Mouse (Mus musculus): ENCODE results near the gene Fermt2.

The Fermt2 gene

GRCm38 (mm10) chr14:45529411-45530363, at the start of gene Fermt2:
Gene Fermt2, minus strand, starts transcription at chr14:45530118.
- DNase-seq: peak; percentile 88

GRCm38 (mm10) chr14:45566066-45566937, 36.4 kb upstream of the Fermt2 start:
- peak; percentile 81 for DNase-seq

GRCm38 (mm10) chr14:45565216-45566065, 35.5 kb upstream of the Fermt2 start:
- peak; percentile 36 for DNase-seq

- no peak for DNase-seq
These were observed 33.7 kb upstream of the Fermt2 start for GRCm38 (mm10) chr14:45563577-45563976.

- no peak for DNase-seq
These were observed 31.8 kb upstream of the Fermt2 start for GRCm38 (mm10) chr14:45561681-45562080.

GRCm38 (mm10) chr14:45559018-45559417, 29.1 kb upstream of the Fermt2 start:
- DNase-seq: no peak

GRCm38 (mm10) chr14:45554336-45554735, 24.4 kb upstream of the Fermt2 start:
- no peak for DNase-seq

GRCm38 (mm10) chr14:45553854-45554253, 23.9 kb upstream of the Fermt2 start:
- DNase-seq: peak; percentile 58

- DNase-seq: no peak
These were observed 22.5 kb upstream of the Fermt2 start for GRCm38 (mm10) chr14:45552431-45552830.

- DNase-seq: peak; percentile 11
These were observed 21.3 kb upstream of the Fermt2 start for GRCm38 (mm10) chr14:45551121-45551768.

- peak; percentile 69 for DNase-seq
These were observed 20.2 kb upstream of the Fermt2 start for GRCm38 (mm10) chr14:45550010-45550647.

- DNase-seq: no peak
These were observed 18.2 kb upstream of the Fermt2 start for GRCm38 (mm10) chr14:45548118-45548517.

GRCm38 (mm10) chr14:45544905-45545304, 15.0 kb upstream of the Fermt2 start:
- DNase-seq: peak; percentile 22

GRCm38 (mm10) chr14:45544026-45544425, 14.1 kb upstream of the Fermt2 start:
- peak; percentile 36 for DNase-seq

- DNase-seq: peak; percentile 87
These were observed 9.9 kb upstream of the Fermt2 start for GRCm38 (mm10) chr14:45539659-45540468.

- no peak for DNase-seq
These were observed 737 bp upstream of the Fermt2 start for GRCm38 (mm10) chr14:45530364-45531345.

GRCm38 (mm10) chr14:45528861-45529260, 1.1 kb downstream of the Fermt2 start:
- peak; percentile 60 for DNase-seq

- DNase-seq: no peak
These were observed 14.1 kb downstream of the Fermt2 start for GRCm38 (mm10) chr14:45515771-45516170.

GRCm38 (mm10) chr14:45510787-45511186, 19.1 kb downstream of the Fermt2 start:
- DNase-seq: peak; percentile 79

All from kidney, adult 18-20 months (tissue).